Mouse (Mus musculus) heart, embryonic 13.5 days (tissue): Measurements from ENCODE around the gene Card11. TPM values are rescaled to one million over a fixed set of nuclear protein-coding genes. Genes with fewer than 3 reads are reported as not detected.

Experiments
- ATAC-seq: fragments of 200-750 bp; cut with Nextera tagmentation; 2 replicates; pipeline ENCODE4 v1.8.0; 2017; ENCODE audit warnings: moderate TSS enrichment; ENCODE audit not compliant: insufficient number of reproducible peaks, low FRiP score, low TSS enrichment; ENCODE audit errors: extremely low read depth
- H3K27ac ChIP-seq: fragments of 300-500 bp; sonication (generic); replicated peaks from 2 replicates; pipeline ENCODE4 v1.5.1; 2015; ENCODE audit warnings: moderate library complexity, mild to moderate bottlenecking, inconsistent platforms
- H3K27me3 ChIP-seq: fragments of 300-500 bp; sonication (generic); replicated peaks from 2 replicates; pipeline ENCODE4 v1.6.1; 2015; ENCODE audit warnings: mild to moderate bottlenecking, inconsistent platforms
- H3K36me3 ChIP-seq: fragments of 300-500 bp; sonication (generic); 2 replicates; pipeline ENCODE4 v1.6.1; 2015; ENCODE audit warnings: mild to moderate bottlenecking, inconsistent platforms
- H3K4me1 ChIP-seq: fragments of 300-500 bp; sonication (generic); 2 replicates; pipeline ENCODE4 v1.6.1; 2015; ENCODE audit warnings: inconsistent platforms
- H3K4me2 ChIP-seq: fragments of 300-500 bp; sonication (generic); 2 replicates; pipeline ENCODE4 v1.6.1; 2015; ENCODE audit warnings: inconsistent platforms, mild to moderate bottlenecking, moderate library complexity
- H3K4me3 ChIP-seq: fragments of 300-500 bp; sonication (generic); 2 replicates; pipeline ENCODE4 v1.5.1; 2015; ENCODE audit warnings: moderate library complexity, mild to moderate bottlenecking, inconsistent platforms
- H3K9ac ChIP-seq: fragments of 300-500 bp; sonication (generic); 2 replicates; pipeline ENCODE4 v1.6.1; 2015; ENCODE audit warnings: inconsistent platforms, mild to moderate bottlenecking, moderate library complexity
- H3K9me3 ChIP-seq: fragments of 300-500 bp; sonication (generic); 2 replicates; pipeline ENCODE4 v1.6.1; 2016; ENCODE audit warnings: inconsistent platforms
- WGBS: fragments of 180-500 bp; shearing (Covaris S2); methylation state at CpG from one replicate; pipeline ENCODE4 v1.1.7; 2015; ENCODE audit warnings: mixed read lengths; 5-methylcytosine and 5-hydroxymethylcytosine counted together
- polyA plus RNA-seq: library from polyadenylated mRNA; unstranded; fragments of >200 nt; fragmentation: Nextera tagmentation; extraction: Ambion mirVana; gene quantifications from 2 replicates; pipeline ENCODE4 v1.2.1, GENCODE M21; 2015

Card11 gene
- polyA plus RNA-seq, 1 experiment from 2014 or later = 0.27 TPM

DNA sequence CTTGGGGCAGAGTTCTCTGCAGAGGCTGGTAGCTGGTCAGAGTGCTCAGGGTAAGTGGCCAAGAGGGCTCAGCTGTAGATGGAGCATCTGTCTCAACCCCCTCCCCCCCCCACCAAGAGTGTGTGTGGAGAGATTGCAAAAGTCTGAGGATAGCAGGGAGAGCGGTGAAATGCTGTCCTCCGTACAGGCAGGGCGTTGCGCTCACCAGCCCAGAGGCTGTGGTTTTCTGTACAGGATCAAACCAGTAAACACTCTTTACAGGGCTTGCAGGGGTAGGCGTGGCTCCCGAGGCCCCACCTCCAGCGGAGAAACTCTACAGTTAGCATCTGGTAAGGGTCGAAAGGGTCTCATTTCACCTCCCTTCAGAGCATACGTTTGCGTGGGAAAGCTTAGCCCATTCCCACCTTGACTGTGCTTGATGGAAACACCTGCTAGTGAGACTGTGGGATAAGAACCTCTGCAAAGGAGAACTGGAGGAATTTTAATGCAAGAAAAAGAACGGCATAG is 127.8 kb downstream of the Card11 start:
- H3K4me2 ChIP-seq = peak overlapping the region; percentile 66
- H3K27ac ChIP-seq = peak overlapping the region; percentile 39; the same call in 1 of the 2 replicates
- H3K4me1 ChIP-seq = peaks cover 30% of the 10 kb centered on the region
- no peaks in the 10 kb centered on the region for H3K36me3 ChIP-seq
- H3K27me3 ChIP-seq = peaks cover 11% of the 10 kb centered on the region; the same call in 1 of the 2 replicates
- 17% methylated on average over 11 of the region's 11 CpGs for WGBS
- H3K9ac ChIP-seq = peak overlapping the region; percentile 69; the same call in 1 of the 2 replicates
- peak overlapping the region; percentile 37 for H3K4me3 ChIP-seq
- no peaks in the 10 kb centered on the region for H3K9me3 ChIP-seq
- ATAC-seq = no peak

DNA sequence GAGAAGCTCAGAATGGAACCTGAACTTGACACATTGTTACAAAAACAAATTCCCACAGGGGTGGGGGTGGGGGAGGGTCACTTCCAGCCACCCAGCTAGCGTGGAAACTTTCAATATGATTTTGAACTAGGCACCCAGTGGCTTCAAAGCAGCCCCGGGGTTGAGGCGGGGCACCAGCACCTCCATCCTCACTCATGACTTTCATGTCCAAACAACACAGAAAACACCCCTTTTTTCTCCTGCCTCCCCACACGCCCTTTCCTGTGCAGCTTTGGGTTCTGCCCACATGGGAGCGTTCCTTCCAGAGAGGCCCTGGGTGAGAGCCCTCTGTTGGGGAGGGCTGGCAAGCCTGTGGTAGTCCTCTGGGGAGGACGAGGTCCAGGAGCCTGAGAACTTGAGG is 129.1 kb downstream of the Card11 start:
- H3K36me3 ChIP-seq = no peaks in the 10 kb centered on the region
- no peak overlapping the region for H3K9ac ChIP-seq
- H3K27me3 ChIP-seq = peaks cover 15% of the 10 kb centered on the region; the same call in 1 of the 2 replicates
- H3K27ac ChIP-seq = no peak overlapping the region
- H3K4me1 ChIP-seq = peaks cover 30% of the 10 kb centered on the region
- no peak overlapping the region for H3K4me2 ChIP-seq
- 68% methylated on average over 6 of the region's 6 CpGs for WGBS
- no peak for ATAC-seq
- H3K9me3 ChIP-seq = no peaks in the 10 kb centered on the region
- H3K4me3 ChIP-seq = no peak overlapping the region

- Histone ChIP-seq H3K4me3 (no peak overlapping the region), H3K4me1 (peaks cover 30% of the 10 kb centered on the region), H3K27me3 (peaks cover 15% of the 10 kb centered on the region; the same call in 1 of the 2 replicates), H3K27ac (no peak overlapping the region), H3K4me2 (no peak overlapping the region), H3K9me3 (no peaks in the 10 kb centered on the region), H3K9ac (no peak overlapping the region), H3K36me3 (no peaks in the 10 kb centered on the region)
- no peak for ATAC-seq
- 55% methylated on average over 2 of the region's 2 CpGs for WGBS
Measured at GRCm38 (mm10) chr5:140869034-140869433, 131.3 kb downstream of the Card11 start.

GRCm38 (mm10) chr5:140859730-140860129 is 140.7 kb downstream of the Card11 start:
- Histone ChIP-seq H3K9ac (no peak overlapping the region), H3K27me3 (0 out of 2 replicates have a peak, but pooled peaks cover 14% of the 10 kb centered on the region), H3K4me2 (no peak overlapping the region), H3K27ac (no peak overlapping the region), H3K4me3 (no peak overlapping the region), H3K4me1 (no peaks in the 10 kb centered on the region), H3K9me3 (no peaks in the 10 kb centered on the region), H3K36me3 (no peaks in the 10 kb centered on the region)
- WGBS = 74% methylated on average over 5 of the region's 5 CpGs
- ATAC-seq = no peak

DNA sequence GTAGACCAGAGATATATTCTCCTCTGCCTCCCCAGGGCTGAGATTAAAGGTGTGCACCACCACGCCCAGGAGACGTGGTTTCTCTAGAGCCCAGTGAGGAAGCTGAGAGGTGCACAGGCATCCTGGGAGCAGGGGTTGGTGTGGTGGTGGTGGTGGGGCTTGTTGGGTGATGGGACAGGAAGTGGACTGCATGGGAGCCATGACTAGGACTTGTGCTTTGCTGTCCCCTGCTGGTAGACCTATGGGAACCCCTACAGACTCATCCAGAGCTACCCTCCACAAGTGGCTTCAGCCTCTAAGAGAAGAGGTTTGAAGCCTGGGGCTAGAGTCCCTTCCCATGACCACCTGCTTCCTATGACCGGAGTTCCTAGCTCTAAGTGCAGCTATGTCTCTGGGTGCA is 142.0 kb downstream of the Card11 start:
- no peak overlapping the region for H3K27ac ChIP-seq
- no peak overlapping the region for H3K4me3 ChIP-seq
- no peaks in the 10 kb centered on the region for H3K4me1 ChIP-seq
- H3K9ac ChIP-seq = no peak overlapping the region
- 74% methylated on average over 3 of the region's 3 CpGs for WGBS
- no peak overlapping the region for H3K4me2 ChIP-seq
- no peaks in the 10 kb centered on the region for H3K36me3 ChIP-seq
- ATAC-seq = no peak
- no peaks in the 10 kb centered on the region for H3K9me3 ChIP-seq
- H3K27me3 ChIP-seq = 0 out of 2 replicates have a peak, but pooled peaks cover 14% of the 10 kb centered on the region

- no peak for ATAC-seq
- no peak overlapping the region for H3K4me2 ChIP-seq
- H3K9ac ChIP-seq = no peak overlapping the region
- H3K4me1 ChIP-seq = no peaks in the 10 kb centered on the region
- 47% methylated on average over 8 of the region's 8 CpGs for WGBS
- no peak overlapping the region for H3K4me3 ChIP-seq
- no peak overlapping the region for H3K27ac ChIP-seq
- H3K9me3 ChIP-seq = no peaks in the 10 kb centered on the region
- H3K36me3 ChIP-seq = no peaks in the 10 kb centered on the region
- 0 out of 2 replicates have a peak, but pooled peaks cover 14% of the 10 kb centered on the region for H3K27me3 ChIP-seq
Measured at GRCm38 (mm10) chr5:140857432-140858154, 142.8 kb downstream of the Card11 start.

GRCm38 (mm10) chr5:140855909-140856530 is 144.4 kb downstream of the Card11 start:
- H3K27me3 ChIP-seq = 0 out of 2 replicates have a peak, but pooled peaks cover 14% of the 10 kb centered on the region
- H3K9ac ChIP-seq = no peak overlapping the region
- no peak overlapping the region for H3K4me3 ChIP-seq
- 66% methylated on average over 11 of the region's 11 CpGs for WGBS
- H3K9me3 ChIP-seq = peaks cover 8% of the 10 kb centered on the region
- H3K36me3 ChIP-seq = no peaks in the 10 kb centered on the region
- H3K4me2 ChIP-seq = no peak overlapping the region
- no peak for ATAC-seq
- no peaks in the 10 kb centered on the region for H3K4me1 ChIP-seq
- no peak overlapping the region for H3K27ac ChIP-seq

- no peak overlapping the region for H3K27ac ChIP-seq
- 83% methylated on average over 4 of the region's 4 CpGs for WGBS
- H3K9me3 ChIP-seq = peaks cover 11% of the 10 kb centered on the region
- no peaks in the 10 kb centered on the region for H3K36me3 ChIP-seq
- H3K4me1 ChIP-seq = no peaks in the 10 kb centered on the region
- H3K27me3 ChIP-seq = 0 out of 2 replicates have a peak, but pooled peaks cover 14% of the 10 kb centered on the region
- H3K9ac ChIP-seq = no peak overlapping the region
- H3K4me3 ChIP-seq = no peak overlapping the region
- ATAC-seq = no peak
- no peak overlapping the region for H3K4me2 ChIP-seq
Measured at GRCm38 (mm10) chr5:140854700-140855099, 145.7 kb downstream of the Card11 start.

GRCm38 (mm10) chr5:140853723-140854122 is 146.7 kb downstream of the Card11 start:
- H3K27me3 ChIP-seq = 0 out of 2 replicates have a peak, but pooled peaks cover 5% of the 10 kb centered on the region
- no peak overlapping the region for H3K4me2 ChIP-seq
- WGBS = 67% methylated on average over 5 of the region's 5 CpGs
- H3K4me1 ChIP-seq = no peaks in the 10 kb centered on the region
- no peak overlapping the region for H3K4me3 ChIP-seq
- peaks cover 11% of the 10 kb centered on the region for H3K9me3 ChIP-seq
- H3K27ac ChIP-seq = no peak overlapping the region
- H3K9ac ChIP-seq = no peak overlapping the region
- no peak for ATAC-seq
- no peaks in the 10 kb centered on the region for H3K36me3 ChIP-seq

- no peak for ATAC-seq
- 72% methylated on average over 12 of the region's 12 CpGs for WGBS
- Histone ChIP-seq H3K36me3 (no peaks in the 10 kb centered on the region), H3K4me3 (no peak overlapping the region), H3K9me3 (peaks cover 11% of the 10 kb centered on the region), H3K4me1 (no peaks in the 10 kb centered on the region), H3K27ac (no peak overlapping the region), H3K9ac (no peak overlapping the region), H3K27me3 (no peaks in the 10 kb centered on the region), H3K4me2 (no peak overlapping the region)
Measured at GRCm38 (mm10) chr5:140852435-140852996, 147.9 kb downstream of the Card11 start.

DNA sequence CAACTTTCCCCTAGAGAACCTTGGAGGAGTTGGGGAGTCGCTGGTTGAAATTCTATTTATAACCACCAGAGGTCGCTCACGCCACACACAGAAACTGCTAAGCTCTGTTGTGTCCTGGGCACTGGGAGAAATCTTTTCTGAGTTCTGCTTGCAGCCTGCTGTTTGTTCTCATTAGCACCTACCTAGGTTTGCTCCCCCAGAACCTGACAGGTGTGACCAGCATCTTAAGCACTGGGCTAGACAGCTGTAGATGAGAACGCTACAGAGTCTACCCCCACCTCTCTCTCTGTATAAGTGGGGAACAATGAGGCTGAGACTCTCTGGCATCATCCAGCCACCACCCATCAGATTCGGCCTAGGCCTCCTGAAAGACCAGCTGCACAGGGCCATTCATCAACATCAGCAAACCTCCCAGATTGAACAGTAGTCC is 153.1 kb downstream of the Card11 start:
- WGBS = 11% methylated on average over 5 of the region's 5 CpGs

More for the DNA sequence above, 153.1 kb downstream of the Card11 start:
- Histone ChIP-seq H3K9me3 (peaks cover 11% of the 10 kb centered on the region), H3K27me3 (no peaks in the 10 kb centered on the region), H3K4me1 (no peaks in the 10 kb centered on the region), H3K4me2 (no peak overlapping the region), H3K4me3 (no peak overlapping the region), H3K9ac (no peak overlapping the region), H3K27ac (no peak overlapping the region), H3K36me3 (no peaks in the 10 kb centered on the region)
- no peak for ATAC-seq
